Mouse (Mus musculus) right cerebral cortex, postnatal 36 days (tissue): Measurements from ENCODE around the gene Dkk3.

Source experiments
- DNase-seq, 2 experiments: peaks; one replicate each; pipeline ENCODE4 v3.0.0; 2022; ENCODE audit warnings: low spot score in 2 of 2, mixed read lengths in 1 of 2

Dkk3 gene

GRCm38 (mm10) chr7:112169955-112170692 lies 11.3 kb upstream of the Dkk3 start:
- no peak for DNase-seq

DNA sequence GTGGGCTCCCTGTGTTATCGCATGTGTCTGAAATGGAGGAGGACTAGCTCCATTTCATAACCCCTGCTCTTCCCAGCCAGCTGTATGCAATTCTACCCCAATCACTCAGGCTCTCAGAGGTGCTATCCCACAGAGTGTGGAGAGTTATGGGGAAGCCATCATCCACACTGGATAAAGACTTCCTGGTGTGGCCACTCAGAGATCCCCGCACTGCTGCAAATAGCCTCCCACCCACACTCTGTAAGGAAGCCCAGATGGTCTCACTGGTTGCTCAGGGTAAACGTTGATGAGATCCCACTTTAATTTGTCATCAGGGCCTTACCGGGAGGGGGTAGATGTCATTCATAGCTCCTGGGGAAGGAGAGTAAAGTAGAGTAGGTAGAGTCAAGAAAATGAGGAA lies 6.7 kb upstream of the Dkk3 start:
- DNase-seq, result peak in 1 of 2 experiments; percentile 55

DNA sequence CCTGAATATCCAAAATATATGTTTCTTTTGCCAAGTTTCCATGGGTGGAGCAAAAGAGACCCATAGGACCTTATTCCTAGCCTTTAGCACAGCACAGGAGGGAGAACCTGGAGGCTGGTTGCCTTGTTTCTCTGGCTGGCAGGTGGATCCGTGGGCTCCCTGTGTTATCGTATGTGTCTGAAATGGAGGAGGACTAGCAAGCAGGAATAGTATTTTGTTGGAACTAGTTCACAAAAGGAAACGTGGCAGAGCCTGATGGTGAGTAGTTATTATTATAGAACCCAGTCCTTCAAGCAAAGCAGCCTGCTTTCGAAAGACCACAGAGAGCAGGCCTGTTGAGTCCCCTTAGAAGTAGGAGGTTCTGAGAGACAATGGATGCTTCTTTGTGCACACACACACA lies 6.2 kb upstream of the Dkk3 start:
- peak in 1 of 2 experiments; percentile 31 for DNase-seq

GRCm38 (mm10) chr7:112164430-112164829 lies 5.6 kb upstream of the Dkk3 start:
- no peak for DNase-seq

DNA sequence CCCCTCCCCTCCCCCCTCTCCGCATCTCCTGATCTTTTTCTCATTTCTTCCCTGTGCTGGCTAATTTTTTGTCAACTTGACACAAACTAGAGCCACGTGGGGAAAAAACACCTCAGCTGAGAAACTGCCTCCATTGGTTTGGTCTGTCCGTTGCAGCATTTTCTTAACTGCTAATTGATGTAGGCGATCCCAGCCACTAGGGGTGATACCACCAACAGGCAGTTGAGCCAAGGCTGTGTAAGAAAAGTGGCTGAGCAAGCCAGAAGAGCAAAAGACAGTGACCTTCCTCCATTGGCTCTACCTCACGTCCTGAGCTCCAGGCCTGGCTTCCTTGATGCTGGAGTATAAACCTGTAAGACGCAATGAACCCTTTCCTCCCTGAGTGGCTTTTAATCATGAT lies 978 bp upstream of the Dkk3 start:
- DNase-seq, result no peak

- DNase-seq, result no peak
Measured at GRCm38 (mm10) chr7:112158316-112158741, 528 bp downstream of the Dkk3 start.

- DNase-seq, result no peak
Measured at GRCm38 (mm10) chr7:112157584-112158315, 1.1 kb downstream of the Dkk3 start.

- no peak for DNase-seq
Measured at GRCm38 (mm10) chr7:112155194-112155593, 3.7 kb downstream of the Dkk3 start.

DNA sequence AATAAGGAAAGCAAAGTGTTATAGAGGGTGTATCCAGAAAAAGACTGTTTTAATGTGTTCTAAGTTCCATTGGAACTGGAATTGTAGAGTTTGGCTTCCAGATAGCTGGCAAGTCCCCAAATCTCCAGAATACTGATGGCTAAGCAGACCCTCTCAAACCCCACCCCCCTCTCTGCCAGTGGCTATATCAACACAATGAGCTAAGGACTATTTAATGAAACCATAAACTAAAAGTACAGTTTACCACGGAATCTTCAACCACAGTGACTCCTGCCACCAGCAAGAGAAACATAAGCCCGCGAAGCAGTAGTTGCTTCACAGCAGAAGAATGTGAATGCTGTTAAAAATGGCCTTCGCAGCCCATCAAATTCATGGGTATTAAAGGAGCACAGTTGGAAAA lies 4.4 kb downstream of the Dkk3 start:
- no peak for DNase-seq

- no peak for DNase-seq
Measured at GRCm38 (mm10) chr7:112149113-112149512, 9.7 kb downstream of the Dkk3 start.

- no peak for DNase-seq
Measured at GRCm38 (mm10) chr7:112147979-112148378, 10.9 kb downstream of the Dkk3 start.

DNA sequence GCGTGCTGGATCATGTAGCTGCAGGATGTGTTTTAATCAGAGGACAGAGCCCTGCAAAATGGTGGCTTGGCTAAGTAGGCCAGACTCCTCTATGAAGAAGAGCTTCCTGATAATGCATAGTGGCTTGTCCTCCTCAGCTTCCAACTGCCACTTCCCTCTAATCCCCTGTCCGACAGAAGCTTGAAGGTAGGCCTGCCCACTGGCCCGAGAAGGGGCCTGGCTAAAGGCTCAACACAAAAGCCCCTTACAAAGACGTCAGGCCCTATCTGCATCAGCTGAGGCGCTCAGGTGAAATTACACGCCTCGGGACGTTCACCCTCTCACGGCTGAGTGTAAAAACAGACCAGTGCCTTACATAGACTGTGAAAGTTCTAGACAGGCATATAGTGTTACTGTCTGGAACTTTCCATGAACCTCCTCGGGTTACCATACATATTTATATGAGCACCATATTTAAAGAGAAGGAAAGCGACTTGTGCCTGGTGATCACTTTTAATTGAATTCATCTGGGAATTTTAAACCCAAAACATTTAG lies 14.1 kb downstream of the Dkk3 start:
- DNase-seq, result no peak

DNA sequence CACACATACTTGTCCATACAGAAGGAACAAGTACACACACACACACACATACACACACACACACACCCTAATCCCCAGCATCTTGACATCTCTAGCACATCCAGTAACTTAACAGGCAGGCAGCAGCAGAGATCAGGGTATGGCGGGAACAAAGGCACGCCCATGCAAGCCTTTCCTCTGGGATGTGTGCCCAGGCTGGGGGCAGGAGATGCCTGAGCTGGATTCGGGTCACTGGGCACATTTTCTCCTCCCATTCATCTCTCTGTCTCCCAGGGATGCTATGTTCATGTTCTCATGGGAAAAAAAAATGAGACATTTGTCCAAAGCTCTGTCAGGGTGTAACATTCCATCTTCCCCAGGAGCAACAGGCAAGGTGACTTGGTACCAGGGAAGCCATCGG lies 14.9 kb downstream of the Dkk3 start:
- DNase-seq, result no peak

DNA sequence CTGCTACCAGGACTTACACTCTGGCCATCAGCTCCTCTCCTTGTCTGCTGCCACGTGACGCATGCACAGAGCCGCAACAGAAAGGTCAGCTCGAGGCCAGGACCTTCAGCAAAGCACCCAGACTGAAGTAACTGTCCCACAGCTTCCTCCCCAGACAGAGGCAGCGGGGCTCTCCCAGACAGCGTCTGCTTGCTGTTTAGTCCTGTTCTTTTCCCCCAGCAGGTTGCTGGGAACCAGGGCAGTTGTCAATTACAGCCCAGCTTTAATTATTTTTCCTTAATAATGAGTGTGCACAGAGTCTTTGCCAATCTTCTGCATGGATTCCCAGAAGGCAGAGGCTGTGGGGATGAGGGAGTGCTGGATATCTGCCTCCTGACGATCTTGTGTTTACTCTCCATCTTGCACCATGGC lies 15.8 kb downstream of the Dkk3 start:
- no peak for DNase-seq

DNA sequence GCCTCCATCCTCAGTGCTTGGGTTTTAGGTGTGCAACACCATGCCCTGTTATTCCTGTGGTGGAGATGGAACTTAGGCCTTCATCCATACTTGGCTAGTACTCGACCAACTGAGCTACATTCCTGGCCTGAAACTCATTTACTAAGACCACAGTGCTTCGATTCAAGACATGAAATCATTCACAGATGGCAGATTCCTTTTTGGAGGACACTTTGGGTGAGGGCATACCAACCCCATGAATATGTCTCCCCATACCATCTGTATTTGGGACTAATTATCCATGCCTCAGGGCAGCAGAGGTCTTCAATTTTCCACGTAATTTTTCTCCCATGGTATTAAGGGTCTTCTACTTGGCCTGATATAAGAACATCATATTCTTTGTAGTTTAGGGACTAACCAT lies 16.2 kb downstream of the Dkk3 start:
- no peak for DNase-seq

- DNase-seq, result no peak
Measured at GRCm38 (mm10) chr7:112140725-112141124, 18.1 kb downstream of the Dkk3 start.

DNA sequence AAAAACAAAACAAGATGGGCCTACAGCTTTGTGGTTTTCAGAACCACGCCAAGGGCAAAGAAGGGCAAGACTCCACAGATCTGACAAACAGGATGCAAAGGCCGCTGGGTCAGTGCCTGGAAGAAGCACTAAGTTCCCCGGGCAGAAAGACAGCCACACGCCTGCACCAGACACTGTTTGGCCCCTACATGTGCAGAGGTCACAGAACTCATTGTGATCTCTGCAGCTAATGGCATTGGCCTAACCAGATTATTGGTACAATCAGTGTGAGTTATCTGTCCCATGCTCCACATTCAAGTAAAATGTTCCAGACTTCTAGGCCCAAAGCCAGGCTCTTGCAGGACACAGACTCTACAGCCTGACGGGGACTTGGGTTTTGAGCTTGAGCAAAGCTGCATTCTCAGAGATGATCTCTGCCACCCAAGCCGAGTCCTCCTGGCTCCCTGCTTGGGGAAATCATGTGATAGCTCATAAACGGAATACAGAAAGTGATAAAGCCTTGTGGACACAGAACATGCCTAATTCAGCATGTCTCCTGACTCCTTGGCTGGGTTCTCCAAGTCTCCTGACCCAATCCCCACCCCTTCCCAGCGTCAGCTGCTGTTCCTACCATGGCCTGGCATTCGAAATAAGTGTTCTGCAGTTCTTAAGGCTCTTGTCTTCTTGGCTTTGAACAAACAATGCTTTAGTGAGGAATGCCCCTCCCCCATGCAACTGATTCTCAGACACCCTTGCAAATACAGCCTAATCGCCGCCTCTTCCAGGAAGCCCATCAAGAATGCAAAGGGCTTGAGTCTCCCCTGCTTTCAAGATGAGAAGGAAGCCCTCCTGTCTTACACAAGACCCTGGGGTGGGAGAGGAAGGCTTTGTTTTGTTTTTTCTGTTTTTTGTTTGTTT lies 20.1 kb downstream of the Dkk3 start:
- DNase-seq, result no peak

GRCm38 (mm10) chr7:112138168-112138508 lies 20.7 kb downstream of the Dkk3 start:
- DNase-seq, result no peak

DNA sequence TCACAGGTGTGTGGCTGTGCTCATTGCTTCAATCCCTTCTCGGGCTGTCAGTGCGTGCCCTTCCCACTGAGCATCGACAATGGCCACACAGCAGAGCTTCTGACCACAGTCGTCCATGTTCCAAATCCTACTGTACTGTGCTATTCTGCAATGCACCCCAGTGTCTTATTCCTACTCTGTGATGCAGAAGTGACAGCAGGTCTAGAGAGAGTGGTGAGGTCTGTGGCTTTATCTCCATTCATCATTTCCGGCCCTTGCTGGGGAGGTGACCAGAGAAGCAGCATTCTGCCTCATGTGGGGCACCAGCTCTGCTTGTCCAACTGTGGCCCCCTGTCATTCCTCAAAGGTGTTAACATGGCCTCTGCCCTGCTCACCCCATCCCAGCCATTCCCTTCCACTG lies 22.3 kb downstream of the Dkk3 start:
- DNase-seq, result no peak

GRCm38 (mm10) chr7:112135161-112135560 lies 23.7 kb downstream of the Dkk3 start:
- no peak for DNase-seq

- no peak for DNase-seq
Measured at GRCm38 (mm10) chr7:112133277-112133676, 25.6 kb downstream of the Dkk3 start.

GRCm38 (mm10) chr7:112132005-112132404 lies 26.9 kb downstream of the Dkk3 start:
- no peak for DNase-seq
